Mouse (Mus musculus): ENCODE measurements around the gene Sco2.
A peak's percentile ranks its signal among the peaks of the same experiment; 100 is the strongest.

Gene Sco2

GRCm38 (mm10) chr15:89372536-89372935, 1.1 kb downstream of the Sco2 start:
- DNase-seq: no peak

GRCm38 (mm10) chr15:89372068-89372467, 1.6 kb downstream of the Sco2 start:
- DNase-seq: no peak

GRCm38 (mm10) chr15:89365141-89365551, 8.5 kb downstream of the Sco2 start:
- no peak for DNase-seq

- DNase-seq: no peak
These were observed 10.6 kb downstream of the Sco2 start for GRCm38 (mm10) chr15:89363051-89363450.

- no peak for DNase-seq
These were observed 14.9 kb downstream of the Sco2 start for GRCm38 (mm10) chr15:89358784-89359183.

GRCm38 (mm10) chr15:89356372-89356771, 17.3 kb downstream of the Sco2 start:
- DNase-seq: peak; percentile 97

- peak; percentile 98 for DNase-seq
These were observed 18.1 kb downstream of the Sco2 start, which contains the start of the genes Lmf2 and Ncaph2 for GRCm38 (mm10) chr15:89355241-89356187. TSS of gene Lmf2 (minus strand) at chr15:89355659. TSS of gene Ncaph2 (plus strand) at chr15:89355719.

- DNase-seq: no peak
These were observed 19.2 kb downstream of the Sco2 start for GRCm38 (mm10) chr15:89354455-89354854.

- DNase-seq: no peak
These were observed 19.8 kb downstream of the Sco2 start for GRCm38 (mm10) chr15:89353837-89354236.

GRCm38 (mm10) chr15:89352795-89353194, 20.9 kb downstream of the Sco2 start:
- no peak for DNase-seq

GRCm38 (mm10) chr15:89352054-89352453, 21.6 kb downstream of the Sco2 start:
- no peak for DNase-seq

GRCm38 (mm10) chr15:89351302-89351701, 22.3 kb downstream of the Sco2 start:
- no peak for DNase-seq

GRCm38 (mm10) chr15:89350447-89350846, 23.2 kb downstream of the Sco2 start:
- DNase-seq: no peak

- no peak for DNase-seq
These were observed 30.3 kb downstream of the Sco2 start for GRCm38 (mm10) chr15:89343325-89343724.

GRCm38 (mm10) chr15:89341678-89342077, 32.0 kb downstream of the Sco2 start:
- DNase-seq: no peak

- DNase-seq: no peak
These were observed 33.5 kb downstream of the Sco2 start for GRCm38 (mm10) chr15:89340136-89340535.

GRCm38 (mm10) chr15:89339696-89340095, 34.0 kb downstream of the Sco2 start:
- DNase-seq: no peak

- no peak for DNase-seq
These were observed 37.2 kb downstream of the Sco2 start for GRCm38 (mm10) chr15:89336422-89336821.

GRCm38 (mm10) chr15:89334774-89335537, 38.7 kb downstream of the Sco2 start:
- no peak for DNase-seq

GRCm38 (mm10) chr15:89334271-89334670, 39.4 kb downstream of the Sco2 start, which contains the start of gene Miox:
TSS of gene Miox (plus strand) at chr15:89334398.
- no peak for DNase-seq

- DNase-seq: no peak
These were observed 47.2 kb downstream of the Sco2 start for GRCm38 (mm10) chr15:89326441-89326840.

- no peak for DNase-seq
These were observed 50.0 kb downstream of the Sco2 start for GRCm38 (mm10) chr15:89323656-89324055.

GRCm38 (mm10) chr15:89322670-89323522, 50.8 kb downstream of the Sco2 start, which contains the start of gene Adm2:
TSS of gene Adm2 (plus strand) at chr15:89322720.
- peak; percentile 30 for DNase-seq

Measured in embryo, embryonic 11 days (tissue).